Mouse (Mus musculus): ENCODE results near the gene Sfn. TPM values are rescaled to one million over a fixed set of nuclear protein-coding genes. Genes with fewer than 3 reads are reported as not detected.

Sfn gene
- polyA plus RNA-seq, 1 experiment from 2014 or later = 21.3 TPM

DNA sequence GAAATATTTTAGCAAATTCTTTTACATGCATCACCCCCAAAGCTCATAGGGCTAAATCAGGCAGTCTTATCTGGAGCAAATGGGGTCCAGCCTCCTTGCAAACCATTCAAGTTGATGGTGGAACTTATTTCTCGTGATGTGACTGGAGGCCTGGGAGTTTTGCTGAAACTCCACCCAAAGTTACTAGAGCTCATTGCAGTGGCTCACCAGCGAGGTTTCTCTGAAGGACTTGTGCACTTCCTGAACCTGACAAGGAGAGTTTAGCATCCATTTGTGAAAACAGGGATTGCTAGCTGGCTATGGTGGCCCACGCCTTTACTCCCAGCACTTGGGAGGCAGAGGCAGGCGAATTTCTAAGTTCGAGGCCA, 32.1 kb upstream of the Sfn start:
- Histone ChIP-seq H3K4me2 (ENCODE audit: low read length) (peak overlapping the region; percentile 93; the same call in 1 of the 2 replicates), H3K9ac (ENCODE audit: low read depth, low read length) (0 out of 2 replicates have a peak overlapping the region, but pooled peaks have one; percentile 94), H3K9me3 (replicated peaks; ENCODE audit: low read length) (no peaks in the 10 kb centered on the region), H3K4me1 (replicated peaks; ENCODE audit: insufficient read depth, low read length) (peaks cover 6% of the 10 kb centered on the region; the same call in 1 of the 2 replicates), H3K27ac (0 out of 2 replicates have a peak overlapping the region, but pooled peaks have one; percentile 81), H3K27me3 (ENCODE audit: insufficient read depth, low read length) (no peaks in the 10 kb centered on the region), H3K36me3 (ENCODE audit: insufficient read depth, low read length) (no peaks in the 10 kb centered on the region), H3K4me3 (replicated peaks; ENCODE audit: low read depth, low read length) (no peak overlapping the region)
- DNase-seq (ENCODE audit: low spot score) = no peak
- ATAC-seq (replicated peaks; ENCODE audit: low FRiP score, low read depth) = no peak
- WGBS = 76% methylated on average over 5 of the region's 5 CpGs
- no peak for TF ChIP-seq CTCF (IDR thresholded peaks at IDR 0.05; ENCODE audit: low read depth)

DNA sequence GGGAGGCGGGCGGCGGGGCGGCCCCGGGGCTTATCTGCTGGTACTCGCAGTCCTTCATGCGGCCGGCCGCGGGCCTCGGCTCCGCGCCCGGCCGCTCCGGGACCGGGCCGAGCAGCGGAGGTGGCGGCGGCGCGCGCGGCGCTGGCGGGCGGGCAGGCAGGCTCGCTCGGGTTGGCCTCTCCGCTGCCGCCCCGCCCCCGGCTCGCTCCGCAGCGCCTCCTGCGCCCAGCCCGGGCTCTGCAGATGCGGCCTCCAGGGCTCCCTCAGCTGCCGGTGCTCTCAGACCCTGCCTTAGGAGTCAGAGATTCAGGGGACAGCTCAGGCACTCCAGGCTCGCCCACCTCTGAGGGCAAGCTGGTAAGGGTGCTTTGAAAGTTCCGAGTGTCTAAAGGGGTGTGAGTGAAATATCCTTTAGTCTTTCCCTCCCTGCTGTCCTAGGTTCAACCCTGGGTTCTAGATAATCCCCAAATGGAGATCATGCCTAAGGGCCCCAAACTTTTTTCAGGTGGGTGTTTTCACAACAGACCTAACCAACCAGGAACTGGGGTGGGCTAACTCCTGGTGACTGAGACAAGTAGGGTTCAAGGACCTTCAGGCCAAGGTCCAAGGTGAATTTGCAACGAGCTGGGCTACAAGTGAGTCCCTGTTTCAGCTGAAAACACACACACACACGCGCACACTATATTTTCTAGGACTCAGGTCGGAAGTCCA, 31.5 kb upstream of the Sfn start:
- Histone ChIP-seq H3K27ac (peak overlapping the region; percentile 81), H3K27me3 (ENCODE audit: insufficient read depth, low read length) (no peaks in the 10 kb centered on the region), H3K4me3 (replicated peaks; ENCODE audit: low read depth, low read length) (peak overlapping the region; percentile 77), H3K4me2 (ENCODE audit: low read length) (peak overlapping the region; percentile 93), H3K4me1 (replicated peaks; ENCODE audit: insufficient read depth, low read length) (peaks cover 6% of the 10 kb centered on the region; the same call in 1 of the 2 replicates), H3K9me3 (replicated peaks; ENCODE audit: low read length) (no peaks in the 10 kb centered on the region), H3K36me3 (ENCODE audit: insufficient read depth, low read length) (no peaks in the 10 kb centered on the region), H3K9ac (ENCODE audit: low read depth, low read length) (peak overlapping the region; percentile 94)
- DNase-seq (ENCODE audit: low spot score) (peak; percentile 90), ATAC-seq (replicated peaks; ENCODE audit: low FRiP score, low read depth) (peak; percentile 80)
- TF ChIP-seq CTCF (IDR thresholded peaks at IDR 0.05; ENCODE audit: low read depth) = peak; percentile 67
- WGBS = 12% methylated on average over 26 of the region's 47 CpGs

DNA sequence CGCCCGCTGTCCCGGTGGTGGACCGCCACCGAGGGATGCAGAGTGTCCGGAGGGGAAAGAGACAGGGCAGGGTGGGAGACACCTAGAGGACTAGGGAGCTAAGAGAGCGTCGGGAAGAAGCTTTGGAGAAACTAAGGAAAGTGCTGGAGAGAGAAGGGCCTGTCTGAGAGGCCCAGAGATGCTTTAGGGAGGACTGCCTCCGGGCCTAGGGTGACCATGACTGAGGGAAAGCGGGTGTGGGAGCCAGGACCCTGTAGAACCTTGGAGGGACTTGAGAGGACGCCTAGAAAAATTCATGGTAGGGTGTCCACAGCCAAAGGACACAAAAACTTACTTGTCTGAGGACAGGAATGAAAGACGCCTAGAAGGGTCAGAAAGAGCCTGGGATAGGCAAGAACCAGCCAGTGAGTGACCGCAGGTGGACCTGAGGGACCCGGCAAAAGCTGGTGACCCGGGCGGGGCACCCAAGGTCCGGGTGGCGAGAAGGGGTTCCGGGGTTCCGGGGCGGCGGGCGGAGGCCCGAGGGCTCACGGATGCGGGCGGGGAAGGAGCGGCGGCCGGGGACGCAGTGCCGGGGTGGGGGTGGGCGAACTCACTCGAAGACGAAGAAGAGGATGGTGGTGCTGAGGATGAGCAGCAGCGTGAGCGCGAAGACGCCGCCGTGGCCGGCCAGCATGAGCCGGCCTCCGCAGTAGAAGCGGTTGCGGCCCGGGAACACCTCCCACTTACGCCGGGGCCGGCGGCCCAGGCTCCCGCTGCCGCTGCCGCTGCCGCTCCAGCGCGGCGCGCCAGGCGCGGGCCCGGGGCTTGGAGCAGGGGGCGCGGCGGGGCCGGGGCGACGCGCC, 30.7 kb upstream of the Sfn start:
- H3K4me3 ChIP-seq (replicated peaks; ENCODE audit: low read depth, low read length) = peak overlapping the region; percentile 77
- no peaks in the 10 kb centered on the region for H3K9me3 ChIP-seq (replicated peaks; ENCODE audit: low read length)
- H3K4me2 ChIP-seq (ENCODE audit: low read length) = peak overlapping the region; percentile 93
- ATAC-seq (replicated peaks; ENCODE audit: low FRiP score, low read depth) (peak; percentile 37; the same call in 1 of the 2 replicates), DNase-seq (ENCODE audit: low spot score) (peak; percentile 43)
- H3K36me3 ChIP-seq (ENCODE audit: insufficient read depth, low read length) = no peaks in the 10 kb centered on the region
- H3K4me1 ChIP-seq (replicated peaks; ENCODE audit: insufficient read depth, low read length) = peaks cover 6% of the 10 kb centered on the region; the same call in 1 of the 2 replicates
- no peak for TF ChIP-seq CTCF (IDR thresholded peaks at IDR 0.05; ENCODE audit: low read depth)
- no peaks in the 10 kb centered on the region for H3K27me3 ChIP-seq (ENCODE audit: insufficient read depth, low read length)
- H3K27ac ChIP-seq = peak overlapping the region; percentile 81
- H3K9ac ChIP-seq (ENCODE audit: low read depth, low read length) = peak overlapping the region; percentile 94
- WGBS = under 1% methylated on average over 63 of the region's 69 CpGs

DNA sequence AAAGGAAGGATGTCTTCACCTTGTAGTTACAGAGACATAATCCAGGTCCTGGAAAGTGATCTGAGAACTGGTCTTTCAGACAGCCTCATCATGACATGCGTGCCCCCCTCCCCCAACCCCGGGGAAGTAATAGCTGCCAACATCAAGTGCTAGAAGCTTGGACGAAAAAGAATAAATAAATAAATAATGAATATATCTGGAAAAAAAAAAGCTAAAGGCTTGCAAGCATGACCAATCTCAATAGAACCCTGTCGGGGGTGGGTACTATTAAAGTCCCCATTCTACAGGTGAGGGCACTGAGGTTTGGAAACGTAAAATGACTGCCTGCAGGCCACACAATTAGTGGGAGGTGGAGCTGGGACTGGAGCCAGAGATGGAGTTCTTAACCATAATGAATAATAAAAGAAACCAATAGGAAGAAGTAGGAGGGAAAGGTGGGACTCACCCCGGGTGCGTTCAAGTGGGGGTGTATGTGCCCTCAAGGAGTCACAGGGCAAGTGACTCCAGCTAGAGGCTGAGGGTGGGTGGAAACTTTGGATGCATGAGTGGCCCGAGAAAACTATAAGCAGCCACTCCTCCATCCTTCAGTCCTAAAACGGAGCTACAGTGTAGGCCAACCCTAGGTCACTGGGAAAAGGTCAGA, 29.9 kb upstream of the Sfn start:
- Histone ChIP-seq H3K4me3 (replicated peaks; ENCODE audit: low read depth, low read length) (peak overlapping the region; percentile 77), H3K27me3 (ENCODE audit: insufficient read depth, low read length) (no peaks in the 10 kb centered on the region), H3K4me1 (replicated peaks; ENCODE audit: insufficient read depth, low read length) (peaks cover 6% of the 10 kb centered on the region; the same call in 1 of the 2 replicates), H3K36me3 (ENCODE audit: insufficient read depth, low read length) (0 out of 2 replicates have a peak, but pooled peaks cover 3% of the 10 kb centered on the region), H3K27ac (peak overlapping the region; percentile 81; the same call in 1 of the 2 replicates), H3K9ac (ENCODE audit: low read depth, low read length) (peak overlapping the region; percentile 94; the same call in 1 of the 2 replicates), H3K9me3 (replicated peaks; ENCODE audit: low read length) (no peaks in the 10 kb centered on the region), H3K4me2 (ENCODE audit: low read length) (peak overlapping the region; percentile 93)
- DNase-seq (ENCODE audit: low spot score) = no peak
- no peak for TF ChIP-seq CTCF (IDR thresholded peaks at IDR 0.05; ENCODE audit: low read depth)
- ATAC-seq (replicated peaks; ENCODE audit: low FRiP score, low read depth) = no peak; the same call in 1 of the 2 replicates
- 21% methylated on average over 9 of the region's 9 CpGs for WGBS

DNA sequence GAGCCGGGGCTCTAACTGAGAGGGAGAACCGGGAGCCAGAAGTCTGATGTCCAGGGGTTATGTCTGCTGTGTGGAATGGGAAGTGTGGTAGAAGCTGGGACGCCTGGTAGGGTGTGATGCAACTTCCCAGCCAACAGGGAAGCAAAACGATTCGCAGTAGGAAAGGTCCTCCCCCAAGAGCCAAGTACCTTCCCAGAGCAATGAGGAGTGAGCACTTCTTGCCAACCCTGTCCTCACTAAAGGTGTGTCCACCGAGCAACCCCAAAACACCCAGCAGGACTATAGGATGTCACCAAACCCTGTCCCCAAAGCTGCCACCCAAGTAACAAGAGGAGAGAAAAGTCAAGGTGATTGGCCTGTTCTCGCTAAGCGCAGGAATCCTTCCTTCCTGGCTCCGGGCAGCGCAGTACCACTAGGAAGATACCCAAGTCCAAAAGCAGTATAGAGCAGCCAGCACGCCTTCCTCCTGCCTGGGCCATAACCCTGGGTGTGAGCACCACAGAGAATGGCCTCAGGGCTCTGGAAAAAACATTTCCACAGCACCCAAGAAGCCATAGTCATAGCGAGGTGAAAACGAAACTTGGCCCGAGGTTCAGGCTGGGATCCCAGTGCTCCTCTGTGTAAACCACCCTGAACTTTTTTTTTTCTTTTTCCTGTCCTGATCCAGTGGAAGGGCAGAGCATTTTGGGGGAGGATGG, 29.3 kb upstream of the Sfn start:
- DNase-seq (ENCODE audit: low spot score) = no peak
- H3K9ac ChIP-seq (ENCODE audit: low read depth, low read length) = no peak overlapping the region
- H3K4me1 ChIP-seq (replicated peaks; ENCODE audit: insufficient read depth, low read length) = peaks cover 9% of the 10 kb centered on the region; the same call in 1 of the 2 replicates
- 59% methylated on average over 14 of the region's 14 CpGs for WGBS
- no peak for TF ChIP-seq CTCF (IDR thresholded peaks at IDR 0.05; ENCODE audit: low read depth)
- no peak for ATAC-seq (replicated peaks; ENCODE audit: low FRiP score, low read depth)
- H3K4me2 ChIP-seq (ENCODE audit: low read length) = peak overlapping the region; percentile 93
- H3K4me3 ChIP-seq (replicated peaks; ENCODE audit: low read depth, low read length) = no peak overlapping the region; the same call in 1 of the 2 replicates
- 0 out of 2 replicates have a peak, but pooled peaks cover 7% of the 10 kb centered on the region for H3K36me3 ChIP-seq (ENCODE audit: insufficient read depth, low read length)
- H3K27ac ChIP-seq = no peak overlapping the region
- no peaks in the 10 kb centered on the region for H3K27me3 ChIP-seq (ENCODE audit: insufficient read depth, low read length)
- H3K9me3 ChIP-seq (replicated peaks; ENCODE audit: low read length) = no peaks in the 10 kb centered on the region
